Mouse (Mus musculus) left cerebral cortex, adult 2 months (tissue): ENCODE results near the gene Armc7. TPM values are rescaled to one million over a fixed set of nuclear protein-coding genes. Genes with fewer than 3 reads are reported as not detected.
"Not testable (repeated sequence)": the region's sequence is repeated elsewhere in the genome, so short reads cannot be mapped to it uniquely, and the experiment has no call there.

Source experiments
- DNase-seq, 2 experiments: peaks; one replicate each; pipeline ENCODE4 v3.0.0; 2021 to 2022; ENCODE audit warnings: low spot score in 2 of 2, mixed read lengths in 1 of 2; ENCODE audit errors: extremely low spot score in 1 of 2
- H3K27ac ChIP-seq: fragments of 200-600 bp; 2 replicates; pipeline ENCODE4 v1.8.1; 2022
- H3K4me3 ChIP-seq: fragments of 200-600 bp; 2 replicates; pipeline ENCODE4 v1.8.1; 2022
- CTCF ChIP-seq: fragments of 200-600 bp; IDR thresholded peaks from 2 replicates; pipeline ENCODE4 v1.8.1; 2022; ENCODE audit warnings: antibody characterized with exemption, mild to moderate bottlenecking, moderate library complexity
- intact Hi-C: fragments of 180-260 bp; cut with DNase I; formaldehyde crosslinking; loops from one replicate; pipeline ENCODE4 v1.15.1; 2025
- total RNA-seq, 2 experiments: library from RNA; stranded (reverse); gene quantifications; 2 replicates each; pipeline ENCODE4 v1.2.3; 2021

Armc7 gene
- total RNA-seq, 2 experiments from 2014 or later, result 11.9 to 18.0 TPM

- H3K27ac ChIP-seq, result no peak overlapping the region
- TF ChIP-seq CTCF, result no peak
- DNase-seq, result no peak
- intact Hi-C loops, result no loop called here
- H3K4me3 ChIP-seq, result no peak overlapping the region
Measured at GRCm38 (mm10) chr11:115516942-115517341, 41.5 kb downstream of the Armc7 start.

GRCm38 (mm10) chr11:115518693-115519092 is 43.2 kb downstream of the Armc7 start:
- TF ChIP-seq CTCF, result no peak
- H3K27ac ChIP-seq, result peak overlapping the region; percentile 66
- intact Hi-C loops, result no loop called here
- H3K4me3 ChIP-seq, result no peak overlapping the region
- DNase-seq, result peak in 1 of 2 experiments; percentile 31

- intact Hi-C loops, result no loop called here
- H3K4me3 ChIP-seq, result no peak overlapping the region
Measured at GRCm38 (mm10) chr11:115519581-115519980, 44.1 kb downstream of the Armc7 start.

GRCm38 (mm10) chr11:115520218-115520617 is 44.8 kb downstream of the Armc7 start:
- no peak for DNase-seq

More at GRCm38 (mm10) chr11:115519581-115519980, 44.1 kb downstream of the Armc7 start:
- no peak for DNase-seq
- no peak overlapping the region for H3K27ac ChIP-seq
- TF ChIP-seq CTCF, result no peak

GRCm38 (mm10) chr11:115521080-115521479 is 45.6 kb downstream of the Armc7 start:
- Histone ChIP-seq H3K27ac (no peak overlapping the region), H3K4me3 (no peak overlapping the region)
- no peak for DNase-seq
- intact Hi-C loops, result loop anchor here (2.0 kb wide), 1 partner anchor 14 kb away; no protein-coding TSS in a partner anchor
- TF ChIP-seq CTCF, result no peak

More at GRCm38 (mm10) chr11:115520218-115520617, 44.8 kb downstream of the Armc7 start:
- intact Hi-C loops, result loop anchor here (2.0 kb wide), 1 partner anchor 15 kb away; no protein-coding TSS in a partner anchor
- no peak for TF ChIP-seq CTCF
- no peak overlapping the region for H3K27ac ChIP-seq
- no peak overlapping the region for H3K4me3 ChIP-seq

GRCm38 (mm10) chr11:115522238-115522637 is 46.8 kb downstream of the Armc7 start:
- no peak for DNase-seq
- intact Hi-C loops, result no loop called here
- H3K4me3 ChIP-seq, result no peak overlapping the region
- H3K27ac ChIP-seq, result no peak overlapping the region
- TF ChIP-seq CTCF, result no peak

GRCm38 (mm10) chr11:115522703-115523102 is 47.2 kb downstream of the Armc7 start:
- Histone ChIP-seq H3K4me3 (no peak overlapping the region), H3K27ac (no peak overlapping the region)
- intact Hi-C loops, result no loop called here
- DNase-seq, result no peak
- no peak for TF ChIP-seq CTCF

- intact Hi-C loops, H3K4me3 ChIP-seq, H3K27ac ChIP-seq, DNase-seq: not testable (repeated sequence)
Measured at GRCm38 (mm10) chr11:115526446-115526845, 51.0 kb downstream of the Armc7 start.

- H3K27ac ChIP-seq, result peak overlapping the region; percentile 94; the same call in 1 of the 2 replicates
- no peak for DNase-seq
- TF ChIP-seq CTCF, result no peak
- intact Hi-C loops, result loop anchor here (2.0 to 5.0 kb wide), 2 partner anchors 14 to 108 kb away; no protein-coding TSS in a partner anchor
- H3K4me3 ChIP-seq, result peak overlapping the region; percentile 79
Measured at GRCm38 (mm10) chr11:115534759-115535371, 59.4 kb downstream of the Armc7 start.

- no peak for TF ChIP-seq CTCF
- Histone ChIP-seq H3K4me3 (peak overlapping the region; percentile 79), H3K27ac (peak overlapping the region; percentile 94)
- DNase-seq, result peak; percentile 66
- intact Hi-C loops, result loop anchor here (1.0 to 5.0 kb wide), 5 partner anchors 15 to 108 kb away; partner anchors contain the start of gene Jpt1
Measured at GRCm38 (mm10) chr11:115535401-115536037, 60.1 kb downstream of the Armc7 start.

- intact Hi-C loops, result loop anchor here (1.0 to 5.0 kb wide), 4 partner anchors 21 to 109 kb away; partner anchors contain the start of gene Jpt1
- DNase-seq, result peak; percentile 98 to 99
- H3K4me3 ChIP-seq, result peak within 1 kb of the TSS; percentile 79
- H3K27ac ChIP-seq, result peak within 1 kb of the TSS; percentile 94
- no peak; the same call in 1 of the 2 replicates for TF ChIP-seq CTCF
Measured at GRCm38 (mm10) chr11:115536038-115536681, 60.7 kb downstream of the Armc7 start, which contains the start of gene Sumo2. TSS of gene Sumo2 (minus strand) at chr11:115536276.
